Mouse (Mus musculus): ENCODE data around the gene Gorasp2. TPM values are rescaled to one million over a fixed set of nuclear protein-coding genes. Genes with fewer than 3 reads are reported as not detected.

The Gorasp2 gene
- total RNA-seq, 2 experiments from 2014 or later = 102 to 105 TPM

- DNase-seq (ENCODE audit: extremely low spot score in 1 of 2, low spot score in 2 of 2) = no peak
- intact Hi-C loops (cut with DNase I) = no loop called here
Measured at GRCm38 (mm10) chr2:70649471-70649870, 11.9 kb upstream of the Gorasp2 start.

DNA sequence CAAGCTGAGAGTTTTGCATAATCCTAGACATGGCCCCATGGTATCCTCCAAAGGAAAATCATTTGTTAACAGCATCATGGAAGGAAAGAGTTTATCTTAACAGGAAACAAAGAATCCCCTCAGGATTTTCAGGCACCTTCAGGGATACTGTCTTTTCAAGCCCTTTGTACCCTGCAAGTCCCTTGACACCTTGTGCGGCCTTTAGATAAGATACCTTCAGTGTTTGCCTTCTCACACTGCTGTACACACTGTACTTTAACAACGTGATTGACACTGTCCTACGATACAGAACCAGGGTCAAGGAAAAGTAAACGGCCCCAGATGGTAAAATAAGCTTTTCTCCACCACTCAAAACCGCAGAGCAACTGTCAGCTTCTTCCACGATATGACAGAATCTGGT, 9.6 kb upstream of the Gorasp2 start:
- DNase-seq (ENCODE audit: extremely low spot score in 1 of 2, low spot score in 2 of 2) = no peak
- intact Hi-C loops (cut with DNase I) = no loop called here

- no peak for DNase-seq (ENCODE audit: extremely low spot score in 1 of 2, low spot score in 2 of 2)
- intact Hi-C loops (cut with DNase I) = no loop called here
Measured at GRCm38 (mm10) chr2:70657083-70657482, 4.3 kb upstream of the Gorasp2 start.

DNA sequence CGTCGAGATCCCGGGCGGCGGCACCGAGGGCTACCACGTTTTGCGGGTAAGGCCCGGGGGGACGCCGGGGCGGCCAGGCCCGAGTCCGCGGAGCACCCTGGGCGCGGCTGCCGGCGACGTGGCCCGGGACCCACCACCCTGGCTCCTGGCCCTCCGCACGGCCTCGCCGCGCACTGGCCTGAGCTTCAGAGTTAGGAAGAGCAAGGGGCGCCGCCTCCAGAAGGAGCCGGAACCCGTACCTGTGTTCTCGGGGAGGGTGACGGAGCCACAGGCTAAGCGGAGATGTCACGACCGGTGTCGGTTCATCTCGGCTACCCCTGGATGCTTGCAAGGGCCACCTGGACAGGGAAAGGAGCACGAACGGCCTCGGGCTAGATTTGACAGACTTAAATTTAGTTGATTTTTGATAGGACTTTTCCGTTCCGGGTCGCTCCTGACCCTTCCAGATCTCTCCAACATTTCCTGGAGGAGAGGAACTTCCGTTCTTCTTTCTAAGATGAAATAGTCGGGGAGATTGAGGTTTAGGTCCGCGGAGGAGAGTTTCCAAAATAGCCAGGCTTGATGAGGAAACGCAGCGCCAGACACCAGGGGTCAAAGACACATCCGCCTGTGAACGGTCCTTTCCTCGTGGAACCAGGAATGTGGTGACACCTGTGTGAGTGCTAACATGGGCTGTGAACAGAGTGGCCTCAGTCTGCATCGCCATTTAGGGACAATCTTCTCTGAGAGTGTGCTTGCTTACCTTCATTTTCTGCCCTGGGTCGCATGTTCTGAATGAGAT, 529 bp downstream of the Gorasp2 start, which contains the start of gene Gm26558:
TSS of gene Gm26558 (minus strand) at position 394 of the 781 bp plus-strand sequence.
- intact Hi-C loops (cut with DNase I) = loop anchor here (5.0 kb wide), 1 partner anchor 95 kb away; no protein-coding TSS in a partner anchor
- no peak for DNase-seq (ENCODE audit: extremely low spot score in 1 of 2, low spot score in 2 of 2)

GRCm38 (mm10) chr2:70663764-70664163, 2.4 kb downstream of the Gorasp2 start:
- intact Hi-C loops (cut with DNase I) = loop anchor here (5.0 kb wide), 1 partner anchor 96 kb away; no protein-coding TSS in a partner anchor
- DNase-seq (ENCODE audit: extremely low spot score in 1 of 2, low spot score in 2 of 2) = no peak

GRCm38 (mm10) chr2:70667016-70667415, 5.6 kb downstream of the Gorasp2 start:
- intact Hi-C loops (cut with DNase I) = no loop called here

GRCm38 (mm10) chr2:70669241-70669640, 7.9 kb downstream of the Gorasp2 start:
- no peak for DNase-seq (ENCODE audit: extremely low spot score in 1 of 2, low spot score in 2 of 2)
- intact Hi-C loops (cut with DNase I) = no loop called here

More at GRCm38 (mm10) chr2:70667016-70667415, 5.6 kb downstream of the Gorasp2 start:
- no peak for DNase-seq (ENCODE audit: extremely low spot score in 1 of 2, low spot score in 2 of 2)

DNA sequence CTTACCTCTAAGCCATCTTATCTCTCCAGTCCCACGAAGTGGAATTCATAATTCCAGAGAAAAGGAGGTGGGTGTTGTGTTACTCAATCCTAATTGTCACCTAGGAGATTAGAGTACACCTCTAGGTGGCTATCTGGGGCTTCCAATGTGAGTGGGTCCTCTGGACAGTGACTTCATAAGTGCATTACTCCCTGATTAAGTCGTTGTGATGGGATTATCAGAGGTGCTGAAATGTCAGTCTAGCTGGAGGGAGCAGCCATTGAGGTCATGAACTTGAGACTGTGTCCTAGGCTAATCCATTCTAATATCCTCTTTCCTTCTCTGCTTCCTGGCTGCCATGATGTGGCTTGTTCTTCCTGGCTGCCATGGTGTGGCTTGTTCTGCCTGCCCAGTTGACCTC, 8.5 kb downstream of the Gorasp2 start:
- DNase-seq (ENCODE audit: extremely low spot score in 1 of 2, low spot score in 2 of 2) = no peak
- intact Hi-C loops (cut with DNase I) = no loop called here

DNA sequence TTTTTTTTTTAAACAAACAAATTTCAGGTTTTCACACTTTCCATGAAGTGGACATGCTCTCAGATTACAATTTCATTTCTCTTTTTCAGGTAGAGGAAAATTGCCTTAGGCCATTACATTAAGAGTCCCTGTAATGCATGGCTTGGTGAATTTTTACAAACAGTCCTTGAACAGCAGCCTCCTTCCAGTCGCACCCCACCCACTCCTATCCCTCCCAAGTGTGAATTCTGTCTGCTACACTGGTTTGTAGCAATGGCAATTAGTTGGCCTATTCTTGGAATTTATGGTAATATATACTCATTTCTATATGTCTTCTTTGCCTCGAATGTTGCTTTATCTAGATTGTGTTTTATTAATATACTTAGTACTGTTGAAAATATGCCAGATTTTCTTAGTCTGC, 11.1 kb downstream of the Gorasp2 start:
- no peak for DNase-seq (ENCODE audit: extremely low spot score in 1 of 2, low spot score in 2 of 2)
- intact Hi-C loops (cut with DNase I) = no loop called here

- intact Hi-C loops (cut with DNase I) = no loop called here
- DNase-seq (ENCODE audit: extremely low spot score in 1 of 2, low spot score in 2 of 2) = no peak
Measured at GRCm38 (mm10) chr2:70673445-70674126, 12.2 kb downstream of the Gorasp2 start.

- no peak for DNase-seq (ENCODE audit: extremely low spot score in 1 of 2, low spot score in 2 of 2)
- intact Hi-C loops (cut with DNase I) = no loop called here
Measured at GRCm38 (mm10) chr2:70682324-70682723, 20.9 kb downstream of the Gorasp2 start.

- DNase-seq (ENCODE audit: extremely low spot score in 1 of 2, low spot score in 2 of 2) = no peak
Measured at GRCm38 (mm10) chr2:70688454-70689078, 27.2 kb downstream of the Gorasp2 start.

DNA sequence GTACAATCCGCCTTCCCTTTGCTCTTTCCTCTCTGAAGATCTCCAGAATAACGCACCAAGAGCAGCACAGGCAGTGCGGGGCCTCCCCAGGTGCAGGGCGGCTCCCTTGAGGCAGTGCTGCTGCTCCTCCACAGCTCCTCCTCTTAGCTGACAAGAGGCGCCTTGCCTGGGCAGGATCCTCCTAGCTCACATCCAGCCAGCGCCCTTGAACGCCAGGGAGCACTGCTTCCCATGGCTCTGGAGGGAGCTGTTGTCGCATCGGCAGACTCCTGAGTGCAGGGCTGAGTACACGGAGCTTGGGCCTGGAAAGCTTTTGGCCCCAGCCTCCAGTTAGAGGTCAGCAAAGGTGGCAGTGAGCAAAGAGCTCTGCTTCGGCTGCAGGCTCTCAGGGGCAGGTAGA, 28.8 kb downstream of the Gorasp2 start:
- intact Hi-C loops (cut with DNase I) = no loop called here

More at GRCm38 (mm10) chr2:70688454-70689078, 27.2 kb downstream of the Gorasp2 start:
- intact Hi-C loops (cut with DNase I) = no loop called here

DNA sequence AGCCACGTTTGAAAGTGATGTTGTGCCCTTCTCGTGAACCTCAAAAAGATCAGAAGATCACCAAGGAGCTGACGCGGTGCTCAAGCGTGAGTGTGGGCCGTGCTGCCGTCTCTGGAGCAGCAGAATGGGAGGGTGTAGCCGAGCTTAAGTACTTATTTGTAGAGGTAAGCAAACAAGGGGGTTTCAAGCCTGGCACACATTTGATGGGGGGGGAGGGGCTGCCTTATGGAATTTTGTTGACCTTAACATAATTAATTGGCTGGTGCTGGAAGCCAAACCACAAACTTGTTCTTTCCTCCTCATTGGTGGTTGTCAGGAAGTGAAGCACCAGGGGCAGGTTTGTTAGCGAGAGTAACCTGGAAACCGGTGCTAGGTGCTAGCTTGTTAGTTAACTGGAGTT, 34.3 kb downstream of the Gorasp2 start:
- intact Hi-C loops (cut with DNase I) = no loop called here
- no peak for DNase-seq (ENCODE audit: extremely low spot score in 1 of 2, low spot score in 2 of 2)

More for the DNA sequence above, 28.8 kb downstream of the Gorasp2 start:
- no peak for DNase-seq (ENCODE audit: extremely low spot score in 1 of 2, low spot score in 2 of 2)

GRCm38 (mm10) chr2:70700851-70701250, 39.5 kb downstream of the Gorasp2 start:
- no peak for DNase-seq (ENCODE audit: extremely low spot score in 1 of 2, low spot score in 2 of 2)
- intact Hi-C loops (cut with DNase I) = loop anchor here (10.0 kb wide), 2 partner anchors 124 to 354 kb away; partner anchors contain the start of genes Dcaf17, Mettl8 and Tlk1

DNA sequence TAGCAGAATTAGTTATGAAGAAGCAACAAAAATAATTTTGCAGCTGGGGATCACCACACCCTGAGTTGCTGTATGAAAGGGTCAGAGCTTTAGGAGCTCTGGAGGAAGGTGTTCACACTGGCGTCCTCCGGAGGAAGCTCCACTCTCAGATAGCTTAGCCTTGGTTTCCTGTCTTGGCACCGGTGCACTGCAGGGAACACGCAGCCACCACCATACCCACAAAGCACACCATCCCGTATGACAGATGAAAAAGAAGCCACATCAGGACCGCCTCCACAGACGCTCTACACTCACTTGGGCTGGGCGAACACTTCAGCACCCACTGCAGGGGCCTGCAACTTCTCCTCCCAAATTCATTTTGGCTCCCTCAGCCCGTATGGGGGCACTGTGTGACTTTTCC, 40.2 kb downstream of the Gorasp2 start:
- intact Hi-C loops (cut with DNase I) = loop anchor here (10.0 kb wide), 2 partner anchors 123 to 353 kb away; partner anchors contain the start of genes Dcaf17, Mettl8 and Tlk1
- DNase-seq (ENCODE audit: extremely low spot score in 1 of 2, low spot score in 2 of 2) = no peak

DNA sequence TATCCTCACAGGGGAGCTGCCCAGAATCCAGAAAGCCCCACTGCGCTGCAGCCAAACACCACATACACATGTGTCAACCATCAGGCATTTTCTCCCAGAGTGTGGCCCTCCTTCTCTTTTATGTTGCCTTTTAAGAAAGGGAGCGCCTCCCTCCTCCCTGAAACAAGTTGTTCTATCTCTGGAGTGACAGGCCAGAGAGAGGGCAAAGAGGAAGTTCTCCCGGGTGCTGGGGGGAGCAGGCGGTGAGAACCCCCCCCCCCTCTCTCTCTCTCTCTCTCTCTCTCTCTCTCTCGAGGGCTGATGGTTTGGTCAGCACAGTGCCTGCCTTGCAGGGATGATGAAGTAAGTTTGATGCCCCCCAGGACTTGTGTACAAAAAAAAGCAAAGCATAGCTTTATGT, 41.0 kb downstream of the Gorasp2 start:
- DNase-seq (ENCODE audit: extremely low spot score in 1 of 2, low spot score in 2 of 2) = no peak
- intact Hi-C loops (cut with DNase I) = loop anchor here (10.0 kb wide), 2 partner anchors 122 to 352 kb away; partner anchors contain the start of genes Dcaf17, Mettl8 and Tlk1

GRCm38 (mm10) chr2:70708986-70709730, 47.8 kb downstream of the Gorasp2 start:
- DNase-seq (ENCODE audit: extremely low spot score in 1 of 2, low spot score in 2 of 2) = no peak
- intact Hi-C loops (cut with DNase I) = loop anchor here (10.0 kb wide), 2 partner anchors 116 to 346 kb away; partner anchors contain the start of genes Dcaf17, Mettl8 and Tlk1
